Mouse (Mus musculus) midbrain, embryonic 15.5 days (tissue): ENCODE results near the gene Vps26c. TPM values are rescaled to one million over a fixed set of nuclear protein-coding genes. Genes with fewer than 3 reads are reported as not detected.

Experiments used
- ATAC-seq: fragments of 200-750 bp; cut with Nextera tagmentation; replicated peaks from 2 replicates; pipeline ENCODE4 v1.8.0; 2017; ENCODE audit warnings: moderate TSS enrichment
- H3K27ac ChIP-seq: fragments of 300-500 bp; sonication (generic); 2 replicates; pipeline ENCODE4 v1.5.1; 2015; ENCODE audit warnings: mild to moderate bottlenecking, inconsistent platforms
- H3K27me3 ChIP-seq: fragments of 300-500 bp; sonication (generic); replicated peaks from 2 replicates; pipeline ENCODE4 v1.6.1; 2015; ENCODE audit warnings: inconsistent platforms
- H3K36me3 ChIP-seq: fragments of 300-500 bp; sonication (generic); replicated peaks from 2 replicates; pipeline ENCODE4 v1.6.1; 2015; ENCODE audit warnings: inconsistent platforms
- H3K4me1 ChIP-seq: fragments of 300-500 bp; sonication (generic); 2 replicates; pipeline ENCODE4 v1.6.1; 2015; ENCODE audit warnings: inconsistent platforms
- H3K4me2 ChIP-seq: fragments of 300-500 bp; sonication (generic); 2 replicates; pipeline ENCODE4 v1.6.1; 2015; ENCODE audit warnings: inconsistent platforms, mild to moderate bottlenecking, moderate library complexity
- H3K4me3 ChIP-seq: fragments of 300-500 bp; sonication (generic); 2 replicates; pipeline ENCODE4 v1.5.1; 2015; ENCODE audit warnings: mild to moderate bottlenecking, inconsistent platforms
- H3K9ac ChIP-seq: fragments of 300-500 bp; sonication (generic); 2 replicates; pipeline ENCODE4 v1.6.1; 2015; ENCODE audit warnings: mild to moderate bottlenecking, inconsistent platforms
- H3K9me3 ChIP-seq: fragments of 300-500 bp; sonication (generic); 2 replicates; pipeline ENCODE4 v1.6.1; 2016; ENCODE audit warnings: inconsistent platforms
- WGBS: fragments of 180-500 bp; shearing (Covaris S2); methylation state at CpG from one replicate; pipeline ENCODE4 v1.1.7; 2015; ENCODE audit warnings: mixed read lengths; 5-methylcytosine and 5-hydroxymethylcytosine counted together
- polyA plus RNA-seq: library from polyadenylated mRNA; unstranded; fragments of >200 nt; fragmentation: Nextera tagmentation; extraction: Ambion mirVana; gene quantifications from 2 replicates; pipeline ENCODE4 v1.2.1, GENCODE M21; 2015

Vps26c gene
- polyA plus RNA-seq, 1 experiment from 2014 or later: 79.8 TPM

- Histone ChIP-seq H3K4me1 (no peaks in the 10 kb centered on the region), H3K4me3 (no peak overlapping the region), H3K4me2 (no peak overlapping the region), H3K36me3 (no peaks in the 10 kb centered on the region), H3K27me3 (no peaks in the 10 kb centered on the region), H3K27ac (no peak overlapping the region), H3K9ac (no peak overlapping the region), H3K9me3 (no peaks in the 10 kb centered on the region)
- 97% methylated on average over 9 of the region's 9 CpGs for WGBS
- no peak for ATAC-seq
These were observed 13.5 kb upstream of the Vps26c start for GRCm38 (mm10) chr16:94540140-94540539.

DNA sequence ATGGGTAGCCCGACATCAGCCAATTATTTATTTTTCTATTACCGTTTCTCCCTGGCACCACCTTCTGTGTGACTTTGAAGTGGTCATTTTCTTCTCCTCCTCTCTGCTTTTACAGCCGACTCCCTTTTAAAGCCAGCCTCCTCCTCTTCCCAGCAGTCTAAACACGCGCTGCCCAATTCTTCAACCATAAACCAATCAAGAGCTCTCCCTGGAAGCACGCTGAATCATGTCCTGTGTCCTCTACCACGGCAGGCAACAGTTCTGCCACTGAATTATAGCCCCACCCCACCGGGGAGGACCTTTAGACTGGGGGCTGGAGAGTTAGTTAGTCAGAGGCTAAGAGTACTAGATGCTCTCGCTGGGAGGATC is 10.5 kb upstream of the Vps26c start:
- ATAC-seq: no peak
- WGBS: 69% methylated on average over 9 of the region's 9 CpGs

DNA sequence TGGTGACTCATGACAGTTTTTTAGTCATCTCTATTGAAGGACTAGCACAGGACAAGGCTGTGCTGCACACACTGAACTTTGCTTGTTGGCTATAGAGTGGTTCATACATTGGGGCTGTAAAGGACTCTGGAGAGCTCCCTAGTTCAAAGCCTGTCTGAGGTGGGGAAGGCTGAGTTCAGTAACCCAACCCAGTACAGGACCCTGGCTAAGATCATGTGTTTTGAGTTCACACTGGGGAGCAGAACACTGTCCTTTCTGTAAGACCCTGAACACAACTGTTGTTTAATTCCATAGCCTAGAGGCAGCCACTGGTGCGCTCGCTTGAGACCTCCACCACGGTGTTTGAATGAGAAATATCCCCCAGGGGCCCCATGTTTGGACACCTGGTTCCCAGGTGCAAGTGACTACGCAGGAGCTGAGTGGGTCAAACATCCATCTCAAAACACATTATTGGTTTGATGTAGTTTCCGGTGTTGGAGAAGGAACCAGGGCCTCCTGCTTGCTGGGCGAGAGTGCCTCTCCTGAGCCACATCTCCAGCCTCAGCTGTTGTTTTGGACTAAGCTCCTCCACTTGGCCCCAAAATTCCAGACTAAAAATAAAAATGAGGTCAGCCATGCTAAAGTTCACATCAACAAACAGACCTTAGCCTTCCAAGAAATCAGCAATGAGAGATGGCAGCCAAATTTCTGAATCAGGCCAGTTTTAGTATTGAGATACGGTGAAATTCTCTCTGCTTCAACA is 10.0 kb upstream of the Vps26c start:
- Histone ChIP-seq H3K27ac (no peak overlapping the region), H3K9me3 (no peaks in the 10 kb centered on the region), H3K36me3 (no peaks in the 10 kb centered on the region), H3K4me3 (no peak overlapping the region), H3K27me3 (no peaks in the 10 kb centered on the region), H3K4me2 (no peak overlapping the region), H3K4me1 (no peaks in the 10 kb centered on the region), H3K9ac (no peak overlapping the region)
- 83% methylated on average over 7 of the region's 7 CpGs for WGBS
- no peak for ATAC-seq

More for the DNA sequence above, 10.5 kb upstream of the Vps26c start:
- H3K27me3 ChIP-seq: no peaks in the 10 kb centered on the region
- no peaks in the 10 kb centered on the region for H3K36me3 ChIP-seq
- no peaks in the 10 kb centered on the region for H3K4me1 ChIP-seq
- H3K9me3 ChIP-seq: no peaks in the 10 kb centered on the region
- H3K9ac ChIP-seq: no peak overlapping the region
- H3K4me2 ChIP-seq: no peak overlapping the region
- no peak overlapping the region for H3K27ac ChIP-seq
- H3K4me3 ChIP-seq: no peak overlapping the region

GRCm38 (mm10) chr16:94535716-94536115 is 9.1 kb upstream of the Vps26c start:
- H3K9ac ChIP-seq: no peak overlapping the region
- no peaks in the 10 kb centered on the region for H3K4me1 ChIP-seq
- no peak overlapping the region for H3K27ac ChIP-seq
- H3K4me2 ChIP-seq: no peak overlapping the region
- no peaks in the 10 kb centered on the region for H3K9me3 ChIP-seq
- ATAC-seq: no peak
- WGBS: 91% methylated on average over 5 of the region's 5 CpGs
- no peaks in the 10 kb centered on the region for H3K36me3 ChIP-seq
- H3K4me3 ChIP-seq: no peak overlapping the region
- H3K27me3 ChIP-seq: no peaks in the 10 kb centered on the region

GRCm38 (mm10) chr16:94533679-94534078 is 7.0 kb upstream of the Vps26c start:
- H3K27me3 ChIP-seq: no peaks in the 10 kb centered on the region
- H3K4me2 ChIP-seq: no peak overlapping the region
- H3K9ac ChIP-seq: no peak overlapping the region
- no peak overlapping the region for H3K4me3 ChIP-seq
- 82% methylated on average over 6 of the region's 6 CpGs for WGBS
- no peak overlapping the region for H3K27ac ChIP-seq
- H3K4me1 ChIP-seq: no peaks in the 10 kb centered on the region
- H3K9me3 ChIP-seq: no peaks in the 10 kb centered on the region
- H3K36me3 ChIP-seq: no peaks in the 10 kb centered on the region
- no peak for ATAC-seq

- Histone ChIP-seq H3K4me3 (no peak overlapping the region), H3K36me3 (no peaks in the 10 kb centered on the region), H3K9me3 (no peaks in the 10 kb centered on the region), H3K4me2 (no peak overlapping the region), H3K9ac (no peak overlapping the region), H3K27ac (no peak overlapping the region), H3K4me1 (peaks cover 8% of the 10 kb centered on the region), H3K27me3 (no peaks in the 10 kb centered on the region)
- no peak for ATAC-seq
- WGBS: 85% methylated on average over 4 of the region's 4 CpGs
These were observed 4.6 kb upstream of the Vps26c start for GRCm38 (mm10) chr16:94531268-94531667.

DNA sequence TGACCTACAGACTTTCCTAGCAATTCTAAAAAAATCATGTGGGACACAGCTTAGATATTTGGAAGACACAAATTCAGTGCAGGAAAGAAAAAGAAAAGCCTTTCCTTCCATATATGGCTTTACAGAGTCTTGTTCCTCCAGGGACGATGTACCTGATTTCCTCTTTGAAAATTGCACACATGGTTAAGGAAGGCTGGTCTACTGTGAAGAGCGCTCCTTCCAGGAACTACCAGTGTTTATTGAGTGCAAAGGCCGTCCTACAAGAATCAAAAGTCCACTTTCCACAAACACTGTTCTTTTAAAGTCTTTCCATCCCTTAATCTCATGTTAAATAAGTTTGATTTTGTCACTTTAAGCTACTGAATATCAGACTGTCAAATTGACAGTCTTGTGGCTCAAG is 916 bp upstream of the Vps26c start:
- H3K27ac ChIP-seq: peak overlapping the region; percentile 98
- no peak for ATAC-seq
- 65% methylated on average over 3 of the region's 3 CpGs for WGBS
- H3K27me3 ChIP-seq: no peaks in the 10 kb centered on the region
- H3K9ac ChIP-seq: peak overlapping the region; percentile 66
- H3K4me1 ChIP-seq: peaks cover 29% of the 10 kb centered on the region
- H3K9me3 ChIP-seq: no peaks in the 10 kb centered on the region
- H3K4me3 ChIP-seq: peak overlapping the region; percentile 82
- peak overlapping the region; percentile 63 for H3K4me2 ChIP-seq
- H3K36me3 ChIP-seq: no peaks in the 10 kb centered on the region

- Histone ChIP-seq H3K27me3 (no peaks in the 10 kb centered on the region), H3K36me3 (no peaks in the 10 kb centered on the region), H3K9me3 (no peaks in the 10 kb centered on the region), H3K9ac (peak overlapping the region; percentile 66), H3K4me3 (peak overlapping the region; percentile 82), H3K4me1 (peaks cover 29% of the 10 kb centered on the region), H3K4me2 (peak overlapping the region; percentile 63), H3K27ac (peak overlapping the region; percentile 98)
- 4% methylated on average over 13 of the region's 13 CpGs for WGBS
- ATAC-seq: no peak
These were observed 513 bp upstream of the Vps26c start for GRCm38 (mm10) chr16:94527152-94527534.

DNA sequence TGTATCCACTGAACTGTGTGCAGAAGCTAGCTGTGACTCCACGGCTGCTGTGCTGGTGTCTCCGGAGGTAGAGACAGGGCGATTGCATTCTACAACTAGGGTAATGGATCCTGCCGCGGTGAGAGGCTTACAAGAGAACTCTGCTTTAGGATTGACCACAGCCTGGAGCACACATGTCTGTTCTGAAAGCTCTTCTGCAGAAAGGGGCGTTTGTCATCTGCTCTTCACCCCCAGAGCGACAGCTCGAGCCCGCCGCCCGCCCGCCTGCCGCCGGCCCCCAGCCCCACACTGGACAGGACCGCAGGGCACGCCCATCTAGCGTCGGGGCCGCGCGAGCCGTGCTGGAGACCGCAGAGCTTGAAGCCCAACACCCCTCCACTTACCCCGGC is 681 bp downstream of the Vps26c start:
- Histone ChIP-seq H3K4me3 (peak overlapping the region; percentile 82), H3K27ac (peak overlapping the region; percentile 98), H3K9me3 (no peaks in the 10 kb centered on the region), H3K4me2 (peak overlapping the region; percentile 63), H3K4me1 (peaks cover 29% of the 10 kb centered on the region), H3K9ac (peak overlapping the region; percentile 66), H3K27me3 (no peaks in the 10 kb centered on the region), H3K36me3 (no peaks in the 10 kb centered on the region)
- WGBS: 0% methylated on average over 24 of the region's 24 CpGs
- peak; percentile 81 for ATAC-seq

DNA sequence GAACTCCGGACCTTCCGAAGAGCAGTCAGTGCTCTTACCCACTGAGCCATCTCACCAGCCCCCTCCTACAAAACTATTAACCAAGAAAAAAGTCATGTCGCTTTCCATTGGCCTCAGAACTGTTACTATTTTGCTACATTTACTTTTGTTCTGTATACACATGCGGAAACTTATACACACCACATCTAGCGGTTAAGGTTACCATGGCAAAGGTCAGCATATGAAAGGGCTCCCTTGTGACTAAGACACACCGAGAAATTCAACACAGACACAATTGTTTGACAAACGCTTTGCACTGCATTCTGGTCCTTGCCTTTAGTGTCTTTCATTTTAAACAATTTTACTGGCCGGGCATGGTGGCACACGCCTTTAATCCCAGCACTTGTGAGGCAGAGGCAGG is 1.9 kb downstream of the Vps26c start:
- Histone ChIP-seq H3K27me3 (no peaks in the 10 kb centered on the region), H3K9me3 (no peaks in the 10 kb centered on the region), H3K4me2 (peak overlapping the region; percentile 63; the same call in 1 of the 2 replicates), H3K4me1 (peaks cover 29% of the 10 kb centered on the region), H3K27ac (no peak overlapping the region), H3K36me3 (no peaks in the 10 kb centered on the region), H3K9ac (no peak overlapping the region), H3K4me3 (no peak overlapping the region)
- 79% methylated on average over 9 of the region's 9 CpGs for WGBS
- no peak for ATAC-seq

GRCm38 (mm10) chr16:94523594-94524377 is 2.8 kb downstream of the Vps26c start:
- no peaks in the 10 kb centered on the region for H3K36me3 ChIP-seq
- WGBS: 71% methylated on average over 6 of the region's 6 CpGs
- H3K4me3 ChIP-seq: no peak overlapping the region
- no peak overlapping the region; the same call in 1 of the 2 replicates for H3K9ac ChIP-seq
- H3K27ac ChIP-seq: no peak overlapping the region
- ATAC-seq: no peak
- no peak overlapping the region for H3K4me2 ChIP-seq
- no peaks in the 10 kb centered on the region for H3K9me3 ChIP-seq
- peaks cover 29% of the 10 kb centered on the region for H3K4me1 ChIP-seq
- H3K27me3 ChIP-seq: no peaks in the 10 kb centered on the region

GRCm38 (mm10) chr16:94519028-94519427 is 7.6 kb downstream of the Vps26c start:
- 72% methylated on average over 6 of the region's 6 CpGs for whole genome bisulfite sequencing
- Histone ChIP-seq H3K9ac (no peak overlapping the region), H3K4me3 (no peak overlapping the region), H3K4me1 (peaks cover 6% of the 10 kb centered on the region; the same call in 1 of the 2 replicates), H3K27me3 (no peaks in the 10 kb centered on the region), H3K27ac (no peak overlapping the region), H3K36me3 (no peaks in the 10 kb centered on the region), H3K4me2 (no peak overlapping the region), H3K9me3 (no peaks in the 10 kb centered on the region)
- ATAC-seq: no peak
